Mouse (Mus musculus) brown adipose tissue, adult 24 weeks (tissue): ENCODE results near the gene Btaf1. TPM values are rescaled to one million over a fixed set of nuclear protein-coding genes. Genes with fewer than 3 reads are reported as not detected.

Source experiments
- H3K27ac ChIP-seq: fragments of 200-500 bp; replicated peaks from 2 replicates; pipeline ENCODE4 v1.5.1; 2012; ENCODE audit warnings: low read depth, mild to moderate bottlenecking, low read length
- H3K4me1 ChIP-seq: fragments of 200-500 bp; 2 replicates; pipeline ENCODE4 v1.6.1; 2012; ENCODE audit warnings: low read length, mixed read lengths; ENCODE audit not compliant: control insufficient read depth, insufficient read depth, insufficient read length
- H3K4me3 ChIP-seq: fragments of 200-500 bp; 2 replicates; pipeline ENCODE4 v1.5.1; 2012; ENCODE audit warnings: low read depth, mild to moderate bottlenecking, low read length, moderate library complexity; ENCODE audit not compliant: insufficient read depth
- polyA plus RNA-seq: library from polyadenylated mRNA; stranded (reverse); fragments of >200 nt; gene quantifications from 2 replicates; pipeline ENCODE4 v1.2.4, GENCODE M21; 2012; ENCODE audit not compliant: missing spikeins, insufficient read depth, insufficient read length

Btaf1 gene
- polyA plus RNA-seq, 1 experiment, result 8.0 TPM

DNA sequence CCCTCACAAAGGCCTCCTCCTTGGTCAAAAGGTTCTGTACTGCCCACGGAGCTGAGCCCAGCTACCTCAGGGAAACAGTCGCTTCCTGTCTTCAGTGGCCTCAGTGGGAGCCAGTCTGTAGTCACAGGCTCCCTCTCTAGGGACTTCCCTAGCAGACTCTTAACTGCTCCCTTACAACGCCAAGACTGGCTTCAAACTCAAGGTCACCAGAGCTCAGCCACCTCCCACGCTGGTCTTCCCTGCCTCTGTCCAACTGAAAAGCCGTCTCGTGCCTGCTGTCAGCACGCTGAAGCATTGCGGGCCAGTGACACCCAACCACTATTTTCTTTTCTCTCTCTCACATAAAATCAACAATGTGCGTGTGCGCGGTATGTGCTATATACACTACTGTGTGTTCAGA is 100.5 kb downstream of the Btaf1 start:
- Histone ChIP-seq H3K27ac (no peak overlapping the region), H3K4me3 (no peak overlapping the region), H3K4me1 (peaks cover 6% of the 10 kb centered on the region)

DNA sequence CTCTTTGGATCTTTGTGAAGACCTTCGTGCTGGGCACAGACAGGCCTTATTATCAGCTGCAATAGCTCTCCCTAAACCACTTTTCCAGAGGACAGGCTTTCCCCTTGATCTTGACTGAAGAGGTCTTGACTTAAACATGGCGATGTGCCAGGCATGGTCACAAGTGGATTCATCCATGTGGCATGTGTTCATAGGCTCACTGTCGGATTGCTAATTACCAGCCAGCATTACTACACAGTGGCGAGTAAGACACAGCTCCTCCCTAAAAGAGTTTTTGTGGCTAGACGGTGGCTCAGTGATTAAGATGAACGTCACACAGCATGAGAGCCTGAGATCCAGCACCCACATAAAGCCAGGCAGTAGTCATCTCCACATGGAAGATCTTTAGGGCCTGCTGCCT is 103.9 kb downstream of the Btaf1 start:
- H3K4me3 ChIP-seq, result no peak overlapping the region
- H3K4me1 ChIP-seq, result peaks cover 7% of the 10 kb centered on the region
- no peak overlapping the region for H3K27ac ChIP-seq

DNA sequence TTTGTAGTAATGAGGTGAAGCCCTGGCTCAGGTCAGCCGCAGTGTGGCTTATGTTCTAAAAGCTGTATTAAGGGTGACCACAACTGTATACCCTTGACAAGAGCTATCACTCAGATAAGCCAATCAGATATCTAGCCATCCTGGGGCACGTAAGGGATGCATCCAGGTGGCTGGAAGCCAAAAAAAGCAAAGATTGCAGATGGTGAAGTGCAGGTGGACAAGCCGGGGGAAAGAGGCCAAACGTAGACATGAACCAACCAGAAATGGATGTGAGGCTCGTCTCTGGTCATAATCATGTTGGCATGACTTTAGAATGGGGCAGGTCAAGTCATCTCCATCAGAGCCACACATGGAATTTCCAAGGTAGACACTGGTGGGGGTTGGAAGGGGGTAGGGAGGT is 105.6 kb downstream of the Btaf1 start:
- Histone ChIP-seq H3K4me3 (no peak overlapping the region), H3K27ac (no peak overlapping the region), H3K4me1 (peaks cover 2% of the 10 kb centered on the region; the same call in 1 of the 2 replicates)

DNA sequence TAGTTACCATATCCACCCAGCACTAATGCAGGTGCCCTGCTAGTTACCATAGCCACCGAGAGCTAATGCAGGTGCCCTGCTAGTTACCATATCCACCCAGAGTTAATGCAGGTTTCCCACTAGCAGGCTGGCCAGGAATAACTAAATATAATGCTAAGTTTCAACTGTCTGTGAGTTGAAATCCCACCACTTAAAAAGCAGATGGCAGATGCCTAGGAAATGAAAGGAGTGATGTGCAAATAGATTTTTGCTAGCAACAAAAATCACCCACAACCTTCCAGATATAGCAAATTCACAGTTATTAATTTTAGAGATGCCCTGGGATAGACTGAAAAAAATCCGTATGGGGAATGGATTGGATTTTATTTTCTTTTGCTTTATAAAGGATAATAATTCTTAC is 106.5 kb downstream of the Btaf1 start:
- Histone ChIP-seq H3K27ac (no peak overlapping the region), H3K4me1 (peaks cover 2% of the 10 kb centered on the region; the same call in 1 of the 2 replicates), H3K4me3 (no peak overlapping the region)

DNA sequence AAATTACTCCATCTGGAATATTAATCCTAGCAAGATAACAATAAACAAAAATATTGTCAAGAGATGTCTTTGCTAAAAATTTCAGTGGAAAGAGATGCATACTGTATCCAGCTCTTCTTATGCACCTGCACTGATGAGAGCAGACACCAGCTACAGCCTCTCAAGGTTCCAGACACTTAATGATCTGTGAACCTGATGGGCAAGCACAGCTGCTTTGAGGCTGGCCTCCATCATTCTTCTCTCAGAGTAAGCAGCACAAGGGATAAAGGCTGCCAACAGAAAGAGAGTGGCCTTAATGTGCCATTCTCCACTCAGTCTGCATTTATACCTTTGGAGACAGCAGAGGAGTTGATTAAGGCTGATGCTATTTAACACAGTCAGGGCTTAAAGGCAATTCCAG is 115.0 kb downstream of the Btaf1 start:
- Histone ChIP-seq H3K4me1 (no peaks in the 10 kb centered on the region), H3K27ac (no peak overlapping the region), H3K4me3 (no peak overlapping the region)

DNA sequence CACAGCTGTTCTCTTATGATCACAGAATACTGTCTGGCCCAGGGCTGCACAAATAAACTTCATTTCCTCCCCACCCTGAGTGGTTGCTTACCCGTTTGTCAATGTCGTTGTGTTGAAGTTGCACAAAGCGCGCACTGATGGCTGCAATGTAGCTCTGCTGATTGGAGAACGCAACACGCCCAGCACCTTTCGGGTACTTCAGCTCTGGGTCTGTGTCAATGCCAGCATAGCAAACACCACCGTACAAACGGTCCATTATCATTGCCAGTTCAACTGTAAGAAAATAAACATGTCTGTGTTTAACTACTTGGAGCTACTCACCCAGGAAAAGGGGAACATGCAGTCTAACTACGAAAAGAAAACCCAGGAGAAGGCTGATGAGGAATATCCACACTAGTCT is 118.6 kb downstream of the Btaf1 start:
- Histone ChIP-seq H3K4me3 (no peak overlapping the region), H3K27ac (no peak overlapping the region), H3K4me1 (0 out of 2 replicates have a peak, but pooled peaks cover 2% of the 10 kb centered on the region)

DNA sequence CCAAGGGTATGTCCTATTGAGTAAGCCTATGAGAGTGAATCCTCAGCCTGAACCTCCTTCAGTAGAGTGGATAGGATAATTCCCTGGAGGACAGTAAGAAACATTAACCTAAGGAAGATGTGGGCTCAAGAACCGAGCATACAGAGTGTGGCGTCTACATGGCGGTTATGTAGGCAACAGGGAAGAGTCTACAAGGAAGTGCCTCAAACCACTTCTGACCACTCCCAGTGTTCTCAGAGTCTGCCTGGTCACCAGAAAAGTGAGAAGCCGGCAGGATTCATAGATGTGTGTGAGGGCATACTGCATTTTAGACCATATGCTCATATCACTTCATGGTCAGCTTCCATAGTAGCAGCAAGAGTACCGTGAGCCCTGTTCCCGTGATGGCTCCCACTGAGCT is 122.6 kb downstream of the Btaf1 start:
- Histone ChIP-seq H3K4me1 (0 out of 2 replicates have a peak, but pooled peaks cover 2% of the 10 kb centered on the region), H3K4me3 (no peak overlapping the region), H3K27ac (no peak overlapping the region)

DNA sequence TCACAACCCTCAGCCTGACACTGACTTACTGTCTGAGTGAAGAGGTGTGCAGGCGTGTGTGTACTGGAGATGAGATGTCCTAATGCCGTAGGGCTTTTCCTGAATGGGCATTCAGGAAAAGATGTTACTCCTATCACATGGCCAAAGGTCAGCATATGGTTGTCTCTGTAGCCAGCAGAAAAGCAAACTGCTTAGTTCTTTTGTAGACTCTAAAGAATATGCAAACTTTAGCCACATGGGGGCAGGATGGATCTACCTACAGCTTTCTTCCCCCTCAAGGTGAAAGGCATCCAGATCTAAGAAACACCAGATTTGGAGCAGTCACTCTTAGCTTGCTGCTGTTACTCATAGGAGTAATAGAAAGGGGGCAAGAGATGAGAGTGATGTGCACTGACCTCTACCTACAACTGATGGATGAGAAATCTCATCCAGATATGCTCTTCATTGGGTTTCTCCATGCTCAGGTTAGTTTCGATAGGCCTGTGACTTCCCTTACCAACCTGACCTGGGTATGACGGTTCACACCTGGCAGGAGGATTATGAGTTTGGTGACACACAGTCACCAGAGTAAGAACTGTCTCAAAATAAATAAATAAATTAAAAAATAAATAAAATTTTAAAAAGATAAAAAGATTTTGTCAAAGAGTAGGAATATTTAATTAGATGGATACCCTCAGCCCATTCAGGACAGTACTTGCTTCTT is 124.9 kb downstream of the Btaf1 start:
- Histone ChIP-seq H3K27ac (no peak overlapping the region), H3K4me3 (no peak overlapping the region), H3K4me1 (0 out of 2 replicates have a peak, but pooled peaks cover 2% of the 10 kb centered on the region)

DNA sequence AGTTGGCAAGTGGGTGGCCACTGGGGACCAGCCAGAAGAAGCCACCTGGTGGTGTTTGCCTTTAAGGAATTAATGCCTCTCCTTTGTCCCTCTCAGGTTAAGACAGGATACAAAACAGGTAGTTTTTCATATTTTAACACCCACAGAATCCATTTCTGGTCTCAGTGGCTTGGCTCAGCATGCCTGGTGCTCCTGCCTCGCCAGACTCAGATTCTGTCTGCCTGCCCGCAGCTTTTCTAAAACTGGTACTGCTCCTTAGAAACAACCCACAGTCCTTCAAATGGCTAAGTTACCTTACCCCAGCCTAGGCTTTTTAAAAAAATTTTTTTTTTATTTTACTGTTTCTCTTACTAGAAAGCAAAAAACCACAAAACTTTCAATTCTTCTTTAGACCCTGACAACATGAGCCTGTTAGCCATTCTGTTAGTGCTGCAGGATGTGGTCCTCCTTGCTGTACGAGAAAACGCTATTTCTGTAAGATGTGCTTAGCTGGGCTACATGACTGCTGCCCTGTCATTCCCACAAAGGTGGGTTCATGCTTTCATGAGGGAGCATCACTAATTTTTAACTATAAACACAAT is 130.2 kb downstream of the Btaf1 start:
- no peak overlapping the region for H3K27ac ChIP-seq
- no peaks in the 10 kb centered on the region for H3K4me1 ChIP-seq
- H3K4me3 ChIP-seq, result no peak overlapping the region

DNA sequence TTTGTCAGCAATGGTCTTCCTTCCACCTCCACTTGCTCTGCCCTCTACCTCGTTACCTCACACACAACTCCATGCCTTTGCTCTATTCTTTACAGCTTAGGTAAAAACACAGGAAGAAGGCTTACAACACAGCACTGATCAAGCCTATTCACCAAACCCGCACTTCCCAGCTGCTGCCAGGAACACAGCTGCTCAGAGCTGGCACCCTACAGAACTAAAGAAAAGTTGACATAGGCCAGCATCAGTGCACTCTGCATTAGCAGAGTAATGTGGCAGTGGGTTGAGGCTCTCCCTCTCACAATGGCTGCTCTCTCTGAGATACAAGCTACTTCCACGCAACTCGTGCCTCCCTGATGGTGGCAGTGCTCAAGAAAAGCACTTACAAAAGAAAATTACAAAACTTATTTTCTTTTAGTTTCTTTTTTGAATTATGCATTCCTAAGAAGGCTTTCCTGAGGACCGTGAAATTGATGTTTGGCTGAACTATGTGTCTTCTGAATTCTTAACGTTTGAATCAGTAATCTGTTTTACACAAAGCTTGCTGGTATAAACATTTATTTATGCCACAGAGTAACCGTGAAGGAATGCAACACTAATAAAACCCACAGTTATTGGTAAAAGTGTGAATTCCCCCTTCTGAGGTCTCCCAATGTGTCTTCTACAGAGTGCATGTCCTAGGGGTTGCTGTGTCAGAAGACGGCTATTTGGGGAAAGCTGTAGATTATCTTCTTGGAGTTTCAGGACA is 131.5 kb downstream of the Btaf1 start:
- Histone ChIP-seq H3K4me1 (no peaks in the 10 kb centered on the region), H3K4me3 (no peak overlapping the region), H3K27ac (no peak overlapping the region)

DNA sequence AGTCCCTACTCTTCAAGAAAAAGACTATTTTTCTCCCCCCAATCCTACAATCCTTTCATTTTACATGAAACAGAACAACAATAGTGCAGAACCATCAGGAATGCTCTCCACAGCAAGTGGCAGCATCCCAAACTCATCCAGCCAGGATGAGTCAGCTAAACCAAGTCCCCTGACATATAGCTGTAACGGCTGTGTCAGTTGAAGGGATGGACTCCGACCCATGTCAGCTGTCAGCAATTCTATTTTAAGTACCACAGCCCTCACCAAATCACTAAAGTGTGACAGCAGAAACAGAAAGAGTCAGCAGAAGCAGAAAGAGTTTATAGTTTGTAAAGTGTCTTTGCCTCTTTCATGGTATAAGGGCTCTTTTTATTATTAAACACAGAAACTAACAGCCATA is 133.7 kb downstream of the Btaf1 start:
- H3K4me3 ChIP-seq, result no peak overlapping the region
- H3K27ac ChIP-seq, result no peak overlapping the region; the same call in 1 of the 2 replicates
- no peaks in the 10 kb centered on the region for H3K4me1 ChIP-seq

DNA sequence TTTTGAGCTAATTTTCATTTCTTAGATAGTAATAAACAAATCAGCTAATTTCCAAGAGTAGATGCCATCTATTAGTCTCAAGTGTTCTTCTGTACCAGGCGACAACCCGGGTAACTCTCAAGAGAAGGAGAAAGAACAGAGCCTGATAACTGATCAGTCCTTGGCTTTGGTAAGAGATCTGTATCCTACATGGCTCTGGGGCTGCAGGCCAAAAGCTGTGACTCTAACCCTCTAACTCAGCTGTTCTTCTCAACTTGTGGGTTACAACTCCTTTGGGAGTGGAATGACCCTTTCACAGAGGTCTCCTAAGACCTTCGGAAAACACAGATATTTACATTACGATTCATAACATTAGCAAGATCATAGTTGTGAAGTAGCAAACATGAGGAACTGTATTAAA is 134.2 kb downstream of the Btaf1 start:
- no peaks in the 10 kb centered on the region for H3K4me1 ChIP-seq
- H3K27ac ChIP-seq, result 0 out of 2 replicates have a peak overlapping the region, but pooled peaks have one; percentile 4
- H3K4me3 ChIP-seq, result no peak overlapping the region

Other genes with a start within 250 kb of the Btaf1 start
- gene Ppp1r3c, start 189.4 kb upstream of the Btaf1 start, polyA plus RNA-seq, result 88.4 and 124 TPM in 2 replicates
- gene Tnks2, start 91.8 kb upstream of the Btaf1 start, polyA plus RNA-seq, result 31.2 and 34.7 TPM in 2 replicates
- gene Fgfbp3, start 6.5 kb upstream of the Btaf1 start, polyA plus RNA-seq, result 1.1 and 1.9 TPM in 2 replicates